Mouse (Mus musculus): ENCODE results near the gene Slc19a1. TPM values are rescaled to one million over a fixed set of nuclear protein-coding genes. Genes with fewer than 3 reads are reported as not detected.

Slc19a1 gene
- polyA plus RNA-seq, 1 experiment from 2014 or later: 45.2 TPM

GRCm38 (mm10) chr10:77011681-77012080 lies 20.4 kb upstream of the Slc19a1 start:
- no peaks in the 10 kb centered on the region for H3K27me3 ChIP-seq (replicated peaks; ENCODE audit: control insufficient read depth, insufficient read depth, low read length)
- H3K9ac ChIP-seq (ENCODE audit: low read length): no peak overlapping the region
- no peaks in the 10 kb centered on the region for H3K36me3 ChIP-seq (ENCODE audit: control insufficient read depth, insufficient read depth, low read length)
- no peak overlapping the region for H3K4me2 ChIP-seq (ENCODE audit: low read length)
- WGBS: 85% methylated on average over 4 of the region's 4 CpGs
- peaks cover 10% of the 10 kb centered on the region for H3K4me1 ChIP-seq (replicated peaks; ENCODE audit: control insufficient read depth, insufficient read depth, low read length)
- H3K27ac ChIP-seq (ENCODE audit: low read depth): no peak overlapping the region
- DNase-seq (ENCODE audit: low spot score): no peak
- no peaks in the 10 kb centered on the region for H3K9me3 ChIP-seq (ENCODE audit: control insufficient read depth, low read length)
- ATAC-seq (replicated peaks; ENCODE audit: low FRiP score, low TSS enrichment, low read depth): no peak
- no peak overlapping the region for H3K4me3 ChIP-seq (ENCODE audit: low read depth, low read length)

DNA sequence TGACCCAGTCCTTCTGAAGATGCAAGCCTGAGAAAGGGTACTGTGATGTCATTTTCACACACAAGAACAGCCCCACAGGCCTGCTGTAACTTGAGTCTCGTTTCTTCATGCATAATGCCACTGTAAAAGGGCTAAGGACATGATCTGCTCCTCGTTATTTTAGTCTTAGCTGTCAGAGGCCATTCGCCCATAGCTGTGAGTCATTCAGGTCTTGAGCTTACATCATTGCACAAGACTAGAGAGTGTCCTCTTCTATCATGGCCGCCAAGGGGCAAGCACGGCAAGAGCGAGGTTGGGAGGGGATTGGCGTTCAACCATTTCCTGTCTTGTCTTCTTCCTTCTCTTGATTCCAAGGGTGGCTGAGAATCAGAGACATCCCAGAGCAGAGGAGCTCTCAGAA lies 16.0 kb upstream of the Slc19a1 start:
- Histone ChIP-seq H3K9ac (ENCODE audit: low read length) (no peak overlapping the region), H3K4me3 (ENCODE audit: low read depth, low read length) (no peak overlapping the region), H3K9me3 (ENCODE audit: control insufficient read depth, low read length) (no peaks in the 10 kb centered on the region), H3K27me3 (replicated peaks; ENCODE audit: control insufficient read depth, insufficient read depth, low read length) (no peaks in the 10 kb centered on the region), H3K27ac (ENCODE audit: low read depth) (no peak overlapping the region), H3K4me1 (replicated peaks; ENCODE audit: control insufficient read depth, insufficient read depth, low read length) (no peaks in the 10 kb centered on the region), H3K4me2 (ENCODE audit: low read length) (no peak overlapping the region), H3K36me3 (ENCODE audit: control insufficient read depth, insufficient read depth, low read length) (no peaks in the 10 kb centered on the region)
- no peak for ATAC-seq (replicated peaks; ENCODE audit: low FRiP score, low TSS enrichment, low read depth)
- no peak for DNase-seq (ENCODE audit: low spot score)
- 81% methylated on average over 7 of the region's 7 CpGs for WGBS

DNA sequence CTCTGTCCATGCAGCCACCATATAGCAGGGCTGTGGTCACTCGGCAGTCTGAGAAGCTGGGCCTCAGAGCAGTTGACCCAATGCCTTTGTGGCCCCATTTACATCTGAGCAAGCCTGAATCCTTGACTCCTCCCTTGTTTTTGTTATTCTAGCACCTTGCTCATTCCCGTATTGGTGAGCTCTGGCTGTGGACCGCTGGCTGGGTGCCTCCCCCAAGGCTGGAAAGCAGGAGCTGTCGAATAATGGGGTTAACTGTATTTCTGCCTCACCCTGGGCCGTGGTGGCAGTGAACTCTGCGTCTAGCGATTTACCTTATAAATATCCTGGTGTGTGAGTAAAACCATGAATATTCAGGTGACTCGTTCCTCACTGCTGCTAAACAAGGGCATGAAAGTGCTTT lies 15.5 kb upstream of the Slc19a1 start:
- no peak for ATAC-seq (replicated peaks; ENCODE audit: low FRiP score, low TSS enrichment, low read depth)
- H3K4me1 ChIP-seq (replicated peaks; ENCODE audit: control insufficient read depth, insufficient read depth, low read length): no peaks in the 10 kb centered on the region
- 39% methylated on average over 8 of the region's 8 CpGs for WGBS

GRCm38 (mm10) chr10:77017061-77017460 lies 15.0 kb upstream of the Slc19a1 start:
- Histone ChIP-seq H3K27ac (ENCODE audit: low read depth) (no peak overlapping the region), H3K9ac (ENCODE audit: low read length) (no peak overlapping the region), H3K4me2 (ENCODE audit: low read length) (no peak overlapping the region), H3K27me3 (replicated peaks; ENCODE audit: control insufficient read depth, insufficient read depth, low read length) (no peaks in the 10 kb centered on the region), H3K36me3 (ENCODE audit: control insufficient read depth, insufficient read depth, low read length) (no peaks in the 10 kb centered on the region), H3K4me1 (replicated peaks; ENCODE audit: control insufficient read depth, insufficient read depth, low read length) (no peaks in the 10 kb centered on the region), H3K9me3 (ENCODE audit: control insufficient read depth, low read length) (no peaks in the 10 kb centered on the region), H3K4me3 (ENCODE audit: low read depth, low read length) (no peak overlapping the region)
- WGBS: 79% methylated on average over 2 of the region's 2 CpGs
- no peak for ATAC-seq (replicated peaks; ENCODE audit: low FRiP score, low TSS enrichment, low read depth)
- no peak for DNase-seq (ENCODE audit: low spot score)

More for the DNA sequence above, 15.5 kb upstream of the Slc19a1 start:
- no peaks in the 10 kb centered on the region for H3K36me3 ChIP-seq (ENCODE audit: control insufficient read depth, insufficient read depth, low read length)
- DNase-seq (ENCODE audit: low spot score): no peak
- no peak overlapping the region for H3K27ac ChIP-seq (ENCODE audit: low read depth)
- no peaks in the 10 kb centered on the region for H3K9me3 ChIP-seq (ENCODE audit: control insufficient read depth, low read length)
- no peaks in the 10 kb centered on the region for H3K27me3 ChIP-seq (replicated peaks; ENCODE audit: control insufficient read depth, insufficient read depth, low read length)
- no peak overlapping the region for H3K9ac ChIP-seq (ENCODE audit: low read length)
- H3K4me3 ChIP-seq (ENCODE audit: low read depth, low read length): no peak overlapping the region
- H3K4me2 ChIP-seq (ENCODE audit: low read length): no peak overlapping the region

DNA sequence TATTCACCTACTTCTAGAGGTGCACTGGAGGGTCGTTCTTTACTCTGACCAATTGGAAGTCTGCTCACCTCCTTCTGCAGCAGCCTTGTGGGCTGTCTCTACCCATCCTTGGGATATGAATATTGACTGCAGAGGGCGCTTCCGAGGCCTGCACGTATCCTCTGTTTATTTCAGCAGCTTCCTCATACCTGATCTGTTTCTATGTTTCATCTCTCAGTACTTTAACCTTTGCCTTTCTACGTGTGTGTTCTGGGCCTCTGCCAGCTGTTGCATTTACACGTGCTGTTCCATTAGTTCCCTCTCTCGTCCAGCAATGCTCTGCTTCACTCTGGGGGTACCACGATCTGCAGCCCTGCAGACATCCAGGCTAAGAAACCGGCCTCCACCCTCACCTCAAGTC lies 14.4 kb upstream of the Slc19a1 start:
- Histone ChIP-seq H3K9me3 (ENCODE audit: control insufficient read depth, low read length) (no peaks in the 10 kb centered on the region), H3K4me2 (ENCODE audit: low read length) (no peak overlapping the region), H3K27ac (ENCODE audit: low read depth) (no peak overlapping the region), H3K9ac (ENCODE audit: low read length) (no peak overlapping the region), H3K4me1 (replicated peaks; ENCODE audit: control insufficient read depth, insufficient read depth, low read length) (no peaks in the 10 kb centered on the region), H3K27me3 (replicated peaks; ENCODE audit: control insufficient read depth, insufficient read depth, low read length) (no peaks in the 10 kb centered on the region), H3K36me3 (ENCODE audit: control insufficient read depth, insufficient read depth, low read length) (no peaks in the 10 kb centered on the region), H3K4me3 (ENCODE audit: low read depth, low read length) (no peak overlapping the region)
- ATAC-seq (replicated peaks; ENCODE audit: low FRiP score, low TSS enrichment, low read depth) (no peak), DNase-seq (ENCODE audit: low spot score) (no peak)
- 36% methylated on average over 9 of the region's 9 CpGs for WGBS

GRCm38 (mm10) chr10:77021399-77022052 lies 10.5 kb upstream of the Slc19a1 start:
- Histone ChIP-seq H3K9me3 (ENCODE audit: control insufficient read depth, low read length) (no peaks in the 10 kb centered on the region), H3K4me2 (ENCODE audit: low read length) (peak overlapping the region; percentile 37), H3K9ac (ENCODE audit: low read length) (no peak overlapping the region), H3K27ac (ENCODE audit: low read depth) (no peak overlapping the region), H3K27me3 (replicated peaks; ENCODE audit: control insufficient read depth, insufficient read depth, low read length) (no peaks in the 10 kb centered on the region), H3K36me3 (ENCODE audit: control insufficient read depth, insufficient read depth, low read length) (no peaks in the 10 kb centered on the region), H3K4me3 (ENCODE audit: low read depth, low read length) (no peak overlapping the region; the same call in 1 of the 2 replicates), H3K4me1 (replicated peaks; ENCODE audit: control insufficient read depth, insufficient read depth, low read length) (no peaks in the 10 kb centered on the region)
- 28% methylated on average over 17 of the region's 17 CpGs for WGBS
- ATAC-seq (replicated peaks; ENCODE audit: low FRiP score, low TSS enrichment, low read depth): peak; percentile 55; the same call in 1 of the 2 replicates
- peak; percentile 88 for DNase-seq (ENCODE audit: low spot score)

DNA sequence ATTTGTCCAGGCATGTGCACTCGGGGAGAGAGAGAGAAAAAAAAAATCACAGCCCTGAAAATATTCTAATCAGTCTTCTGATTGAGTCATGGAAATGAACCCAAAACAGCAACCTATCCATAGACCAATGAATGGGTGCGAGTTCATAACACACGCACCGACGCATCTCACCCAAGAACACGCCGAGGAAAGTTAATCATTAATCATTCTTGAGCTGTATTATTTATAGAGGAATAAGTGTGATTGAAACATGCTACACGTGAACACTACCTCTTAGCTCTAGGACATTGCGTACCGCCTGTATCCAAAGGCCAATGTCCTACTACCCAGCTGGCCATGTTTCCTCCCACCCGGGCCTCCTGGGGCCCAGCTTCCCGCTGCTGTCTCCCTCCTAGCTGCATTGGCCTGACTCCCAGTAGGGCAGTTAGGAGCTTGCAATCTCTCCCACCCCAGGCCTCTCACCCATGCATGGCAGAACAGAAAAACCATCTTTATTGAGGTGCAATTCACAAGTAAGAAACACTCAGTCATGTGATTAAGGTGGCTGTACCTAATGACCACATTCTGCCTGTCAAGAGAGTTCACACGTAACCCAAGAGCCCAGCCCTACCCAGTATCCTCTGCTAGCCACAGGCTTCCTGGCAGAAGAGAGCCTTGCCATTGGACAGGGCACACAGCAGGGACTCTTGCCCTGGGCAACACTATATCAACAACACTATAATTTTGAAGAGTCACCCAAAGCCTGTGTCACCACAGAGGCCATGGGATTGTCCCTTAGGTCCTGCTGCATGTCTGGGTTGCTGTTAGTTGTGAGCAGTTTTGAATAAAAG lies 9.5 kb upstream of the Slc19a1 start:
- Histone ChIP-seq H3K4me1 (replicated peaks; ENCODE audit: control insufficient read depth, insufficient read depth, low read length) (no peaks in the 10 kb centered on the region), H3K4me3 (ENCODE audit: low read depth, low read length) (no peak overlapping the region), H3K9ac (ENCODE audit: low read length) (no peak overlapping the region), H3K36me3 (ENCODE audit: control insufficient read depth, insufficient read depth, low read length) (no peaks in the 10 kb centered on the region), H3K9me3 (ENCODE audit: control insufficient read depth, low read length) (no peaks in the 10 kb centered on the region), H3K4me2 (ENCODE audit: low read length) (no peak overlapping the region), H3K27me3 (replicated peaks; ENCODE audit: control insufficient read depth, insufficient read depth, low read length) (no peaks in the 10 kb centered on the region), H3K27ac (ENCODE audit: low read depth) (no peak overlapping the region)
- DNase-seq (ENCODE audit: low spot score) (no peak), ATAC-seq (replicated peaks; ENCODE audit: low FRiP score, low TSS enrichment, low read depth) (no peak)
- 80% methylated on average over 13 of the region's 13 CpGs for WGBS

DNA sequence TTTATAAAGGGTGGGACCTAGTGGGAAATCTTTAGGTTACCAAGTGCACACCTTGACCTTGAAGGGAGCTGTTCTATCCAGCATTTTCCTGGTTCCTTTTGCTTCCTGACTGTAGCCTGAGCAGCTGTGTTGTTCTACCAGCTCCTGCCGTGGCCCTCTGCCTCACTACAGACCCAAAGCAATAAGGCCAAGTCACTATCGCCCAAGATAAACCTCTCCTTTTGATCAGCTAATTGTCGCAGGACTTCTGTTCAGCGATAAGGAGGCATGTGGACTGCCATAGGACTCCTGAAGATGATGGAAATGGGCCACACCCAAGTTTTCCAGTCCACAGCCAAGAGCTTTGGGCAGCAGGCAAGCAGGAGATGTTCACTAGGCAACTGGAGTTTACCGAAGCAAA lies 7.8 kb upstream of the Slc19a1 start:
- WGBS: 75% methylated on average over 5 of the region's 5 CpGs
- H3K27ac ChIP-seq (ENCODE audit: low read depth): no peak overlapping the region
- no peak for ATAC-seq (replicated peaks; ENCODE audit: low FRiP score, low TSS enrichment, low read depth)

More for the DNA sequence above, 7.8 kb upstream of the Slc19a1 start:
- no peaks in the 10 kb centered on the region for H3K36me3 ChIP-seq (ENCODE audit: control insufficient read depth, insufficient read depth, low read length)
- H3K27me3 ChIP-seq (replicated peaks; ENCODE audit: control insufficient read depth, insufficient read depth, low read length): no peaks in the 10 kb centered on the region
- no peak overlapping the region for H3K4me3 ChIP-seq (ENCODE audit: low read depth, low read length)
- H3K4me2 ChIP-seq (ENCODE audit: low read length): no peak overlapping the region
- H3K9ac ChIP-seq (ENCODE audit: low read length): no peak overlapping the region
- H3K4me1 ChIP-seq (replicated peaks; ENCODE audit: control insufficient read depth, insufficient read depth, low read length): no peaks in the 10 kb centered on the region
- H3K9me3 ChIP-seq (ENCODE audit: control insufficient read depth, low read length): no peaks in the 10 kb centered on the region
- no peak for DNase-seq (ENCODE audit: low spot score)

Measured in intestine, embryonic 14.5 days (tissue).